19 mouse cellular contexts compared by ENCODE assay signal in genomic region chr11:3920476-3920875, GRCm38 (mm10). TPM values are rescaled to one million over a fixed set of nuclear protein-coding genes. Genes with fewer than 3 reads are reported as not detected.
A peak's percentile ranks its signal among the peaks of the same experiment; 100 is the strongest.
DNase-seq lines count a peak whose midpoint lies in the region.
"Had no signal": no experiment of that assay in that cellular context is flagged by ENCODE, and none has a peak within 500 bp of the region (broad histone marks: within the 10 kb centered on the region; RNA-seq: fewer than 3 reads in every experiment).

No protein-coding gene starts in this region.

- DNase-seq in adrenal gland, adult (ENCODE audit: inconsistent age in 2 of 2, low spot score in 1 of 2) = peak; percentile 77 to 86
- no peak for DNase-seq in adrenal gland, adult 18-20 months (ENCODE audit: low spot score in 2 of 2)
- DNase-seq in retina, adult 2 months (ENCODE audit: low read depth, low spot score) = peak; percentile 56
- no peak for DNase-seq in retina, embryonic 14.5 days (ENCODE audit: low spot score)
- peak; percentile 18 for DNase-seq in retina, postnatal 1 day
- no peak for DNase-seq in urinary bladder, postnatal 25 days (ENCODE audit: low spot score)
- DNase-seq: B cell, adult 2 months; cerebellum, adult 11 months; cerebellum, adult 2 months; cerebellum, adult 9-11 months; cerebellum, postnatal 25 days; gastrocnemius, postnatal 10 days; gastrocnemius, postnatal 36 days; heart, adult 2 months; heart, postnatal 14 days; heart, postnatal 4 days; kidney, adult 18-20 months had no signal

RNA-seq across cellular contexts. Expression of gene Slc35e4, which starts 6.0 kb away (rescaled TPM):
- 1 to 10 TPM; 4.2 to 8.5 TPM for total RNA-seq in adrenal gland, adult 18-20 months (2021)

RNA-seq across cellular contexts. Expression of gene Tcn2, which starts 11.5 kb away (rescaled TPM):
- total RNA-seq in adrenal gland, adult 18-20 months (2021) = 100 to 1,000 TPM; 113 to 133 TPM

RNA-seq across cellular contexts. Expression of gene Dusp18, which starts 25.4 kb away (rescaled TPM):
- total RNA-seq in adrenal gland, adult 18-20 months (2021) = 1 to 10 TPM; 3.5 to 5.2 TPM

RNA-seq across cellular contexts. Expression of gene 4921536K21Rik, which starts 25.6 kb away (rescaled TPM):
- total RNA-seq in adrenal gland, adult 18-20 months (2021) = under 1 TPM; 0.53 to 0.74 TPM
- total RNA-seq: common myeloid progenitor, adult 5-6 weeks; granulocyte monocyte progenitor cell, adult 5-6 weeks had no signal

RNA-seq across cellular contexts. Expression of gene Pes1, which starts 43.3 kb away (rescaled TPM):
- total RNA-seq in adrenal gland, adult 18-20 months (2021) = 10 to 100 TPM; 52.4 to 55.6 TPM

Comparison
In these comparisons a context has a peak if more than half of its experiments do, and no peak if none do; other contexts are left out.
1. DNase-seq: peak in adrenal gland, adult (2 of 2), retina, adult 2 months (single experiment) and retina, postnatal 1 day (single experiment); none in adrenal gland, adult 18-20 months (0 of 2), retina, embryonic 14.5 days (single experiment) and urinary bladder, postnatal 25 days (single experiment).